Mouse (Mus musculus): ENCODE measurements around the gene Mtrf1l.

DNA sequence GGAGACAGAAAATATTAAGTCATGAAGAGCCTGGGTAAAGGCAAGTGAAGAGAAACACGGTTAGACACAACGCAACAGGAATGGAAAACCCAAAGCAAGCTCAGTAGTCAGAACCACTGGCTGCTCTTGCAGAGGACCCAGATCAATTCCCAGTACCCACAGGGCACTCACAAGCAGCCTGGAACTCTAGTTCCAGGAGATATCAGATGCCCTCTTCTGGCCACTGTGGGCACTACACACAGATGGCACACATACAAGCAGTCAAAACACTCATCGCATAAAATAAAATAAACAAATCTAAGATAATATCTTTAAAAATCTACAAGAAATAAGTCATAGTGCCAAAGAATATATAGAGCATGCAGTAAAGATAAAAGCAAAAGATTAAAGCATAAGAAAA lies 39.0 kb upstream of the Mtrf1l start:
- TF ChIP-seq CTCF (IDR thresholded peaks at IDR 0.05; ENCODE audit: extremely low read depth, insufficient read length, insufficient replicate concordance, low read depth, low read length) (no peak), POLR2A (IDR thresholded peaks at IDR 0.05; ENCODE audit: low read depth, low read length) (no peak)
